Mouse (Mus musculus) hindbrain, embryonic 11.5 days (tissue): Measurements from ENCODE around the gene Tsku. TPM values are rescaled to one million over a fixed set of nuclear protein-coding genes. Genes with fewer than 3 reads are reported as not detected.

Source experiments
- ATAC-seq: fragments of 200-750 bp; cut with Nextera tagmentation; 2 replicates; pipeline ENCODE4 v1.8.0; 2017; ENCODE audit warnings: mild to moderate bottlenecking, moderate TSS enrichment, moderate library complexity; ENCODE audit not compliant: low FRiP score
- DNase-seq: peaks from one replicate; pipeline ENCODE4 v3.0.0-alpha.2; 2015; ENCODE audit warnings: low spot score
- H3K27ac ChIP-seq: fragments of 300-500 bp; sonication (generic); 2 replicates; pipeline ENCODE4 v1.5.1; 2014; ENCODE audit warnings: mild to moderate bottlenecking, low read depth, low read length
- H3K27me3 ChIP-seq: fragments of 300-500 bp; sonication (generic); 2 replicates; pipeline ENCODE4 v1.6.1; 2014; ENCODE audit warnings: mild to moderate bottlenecking, low read length, moderate library complexity, mixed read lengths; ENCODE audit not compliant: control insufficient read depth, insufficient read depth
- H3K36me3 ChIP-seq: fragments of 300-500 bp; sonication (generic); 2 replicates; pipeline ENCODE4 v1.6.1; 2014; ENCODE audit warnings: mild to moderate bottlenecking, low read length, moderate library complexity, mixed read lengths; ENCODE audit not compliant: control insufficient read depth, insufficient read depth
- H3K4me1 ChIP-seq: fragments of 300-500 bp; sonication (generic); replicated peaks from 2 replicates; pipeline ENCODE4 v1.6.1; 2014; ENCODE audit warnings: low read length, mixed read lengths; ENCODE audit not compliant: control insufficient read depth, insufficient read depth
- H3K4me2 ChIP-seq: fragments of 300-500 bp; sonication (generic); replicated peaks from 2 replicates; pipeline ENCODE4 v1.6.1; 2014; ENCODE audit warnings: mild to moderate bottlenecking, low read depth, low read length
- H3K4me3 ChIP-seq: fragments of 300-500 bp; sonication (generic); 2 replicates; pipeline ENCODE4 v1.5.1; 2014; ENCODE audit warnings: low read depth, low read length
- H3K9ac ChIP-seq: fragments of 300-500 bp; sonication (generic); 2 replicates; pipeline ENCODE4 v1.6.1; 2014; ENCODE audit warnings: low read depth, low read length
- H3K9me3 ChIP-seq: fragments of 300-500 bp; sonication (generic); 2 replicates; pipeline ENCODE4 v1.6.1; 2016; ENCODE audit warnings: low read length; ENCODE audit not compliant: control insufficient read depth
- WGBS: fragments of 180-500 bp; shearing (Covaris S2); extraction: QIAGEN DNeasy Blood & Tissue Kit; methylation state at CpG from one replicate; pipeline ENCODE4 v1.1.7; 2014; 5-methylcytosine and 5-hydroxymethylcytosine counted together
- polyA plus RNA-seq: library from polyadenylated mRNA; unstranded; fragments of >200 nt; fragmentation: Nextera tagmentation; extraction: Ambion mirVana; gene quantifications from 2 replicates; pipeline ENCODE4 v1.2.1, GENCODE M21; 2014

Gene Tsku
- polyA plus RNA-seq, 1 experiment from 2014 or later, result 6.7 TPM

DNA sequence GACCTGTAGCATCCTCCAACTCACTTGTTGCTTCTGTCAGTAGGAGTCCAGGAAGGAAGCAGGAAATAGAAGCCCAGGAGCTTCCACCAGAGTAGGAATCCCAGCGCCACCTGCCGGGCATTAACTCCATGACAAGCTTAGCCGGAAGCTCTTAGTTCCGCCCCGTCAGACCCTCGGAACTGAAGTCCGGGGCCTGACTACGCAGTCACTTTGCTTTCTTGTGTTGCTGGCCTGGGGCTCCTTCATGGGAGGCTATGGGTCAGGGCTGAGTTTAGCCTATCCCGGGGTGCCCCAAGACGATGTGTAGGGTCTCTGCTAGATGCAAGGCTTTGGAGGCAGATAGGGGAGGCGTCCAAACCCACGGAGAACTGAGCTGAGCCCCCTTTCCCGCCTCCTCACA is 19.7 kb downstream of the Tsku start:
- H3K36me3 ChIP-seq, result no peaks in the 10 kb centered on the region
- H3K4me1 ChIP-seq, result no peaks in the 10 kb centered on the region
- peak overlapping the region; percentile 57 for H3K9ac ChIP-seq
- 4% methylated on average over 13 of the region's 13 CpGs for WGBS
- peak overlapping the region; percentile 49 for H3K4me2 ChIP-seq
- H3K27me3 ChIP-seq, result no peaks in the 10 kb centered on the region
- H3K27ac ChIP-seq, result no peak overlapping the region
- no peaks in the 10 kb centered on the region for H3K9me3 ChIP-seq
- H3K4me3 ChIP-seq, result peak overlapping the region; percentile 16; the same call in 1 of the 2 replicates
- DNase-seq (peak; percentile 95), ATAC-seq (peak; percentile 66)

DNA sequence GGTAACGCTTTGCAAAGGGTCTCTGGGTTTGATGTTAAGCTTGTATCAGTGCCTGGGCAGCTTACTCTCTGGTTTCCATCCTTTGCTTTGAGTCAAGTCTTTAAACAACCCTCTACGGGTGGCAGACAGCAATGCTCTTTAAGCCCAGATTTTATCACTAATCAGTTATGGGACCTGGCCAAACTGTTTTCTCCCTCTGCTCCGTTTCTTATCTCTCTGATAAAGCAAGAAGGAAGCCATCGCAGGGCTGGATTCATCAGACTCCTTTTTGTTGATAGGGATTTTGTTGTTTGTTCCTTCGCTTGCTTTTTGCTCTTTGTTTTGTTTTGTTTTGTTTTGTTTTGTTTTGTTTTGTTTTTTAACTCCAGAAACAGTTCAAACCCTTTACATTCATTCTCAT is 20.8 kb downstream of the Tsku start:
- WGBS, result 83% methylated on average over 5 of the region's 5 CpGs
- Histone ChIP-seq H3K4me3 (no peak overlapping the region), H3K4me2 (no peak overlapping the region), H3K4me1 (no peaks in the 10 kb centered on the region), H3K9me3 (no peaks in the 10 kb centered on the region), H3K36me3 (no peaks in the 10 kb centered on the region), H3K9ac (no peak overlapping the region), H3K27ac (no peak overlapping the region), H3K27me3 (no peaks in the 10 kb centered on the region)
- no peak for DNase-seq
- no peak for ATAC-seq

DNA sequence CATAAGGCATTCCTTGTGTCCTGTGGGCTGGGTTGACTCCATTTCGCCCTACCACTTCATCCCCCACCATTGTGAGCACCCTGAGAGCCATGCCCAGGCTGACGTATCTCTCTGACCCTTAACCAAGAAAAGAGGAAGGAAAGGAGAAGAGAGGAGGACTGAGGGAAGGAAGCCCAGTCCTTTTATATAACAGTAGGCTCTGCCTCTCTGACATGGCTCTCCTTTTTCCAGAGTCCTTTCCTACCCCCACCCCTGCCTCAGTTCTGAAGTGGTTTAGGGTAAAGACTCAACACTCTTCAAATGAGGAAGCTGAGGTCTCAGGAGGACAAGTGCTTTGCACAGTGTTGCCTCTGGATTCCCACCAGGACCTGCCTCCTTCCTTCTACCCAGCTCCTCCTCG is 27.1 kb downstream of the Tsku start:
- 84% methylated on average over 3 of the region's 3 CpGs for WGBS
- no peaks in the 10 kb centered on the region for H3K9me3 ChIP-seq
- no peak overlapping the region for H3K9ac ChIP-seq
- no peak overlapping the region for H3K27ac ChIP-seq
- no peak overlapping the region for H3K4me3 ChIP-seq
- no peak for ATAC-seq
- H3K36me3 ChIP-seq, result no peaks in the 10 kb centered on the region
- DNase-seq, result no peak
- H3K4me1 ChIP-seq, result no peaks in the 10 kb centered on the region
- H3K4me2 ChIP-seq, result no peak overlapping the region
- no peaks in the 10 kb centered on the region for H3K27me3 ChIP-seq

DNA sequence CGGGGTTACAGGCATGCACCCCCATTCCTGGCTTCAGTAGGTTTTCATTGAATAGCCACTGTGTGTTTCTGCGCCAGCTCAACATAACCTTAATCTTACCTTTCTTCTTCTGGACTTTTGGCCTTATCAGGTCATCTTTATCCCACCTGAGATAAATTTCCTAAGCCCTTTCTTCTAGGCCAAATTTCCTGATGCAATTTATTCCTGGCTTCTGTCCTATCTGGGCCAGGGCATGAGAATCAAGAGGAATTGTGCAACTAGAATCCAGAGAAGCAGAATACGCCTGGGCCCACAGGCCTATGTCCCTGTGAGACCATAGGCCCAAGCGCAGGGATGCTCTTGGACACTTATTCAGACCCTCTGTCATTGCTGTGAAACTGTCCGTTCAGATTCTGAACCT is 27.6 kb downstream of the Tsku start:
- DNase-seq (no peak), ATAC-seq (no peak)

DNA sequence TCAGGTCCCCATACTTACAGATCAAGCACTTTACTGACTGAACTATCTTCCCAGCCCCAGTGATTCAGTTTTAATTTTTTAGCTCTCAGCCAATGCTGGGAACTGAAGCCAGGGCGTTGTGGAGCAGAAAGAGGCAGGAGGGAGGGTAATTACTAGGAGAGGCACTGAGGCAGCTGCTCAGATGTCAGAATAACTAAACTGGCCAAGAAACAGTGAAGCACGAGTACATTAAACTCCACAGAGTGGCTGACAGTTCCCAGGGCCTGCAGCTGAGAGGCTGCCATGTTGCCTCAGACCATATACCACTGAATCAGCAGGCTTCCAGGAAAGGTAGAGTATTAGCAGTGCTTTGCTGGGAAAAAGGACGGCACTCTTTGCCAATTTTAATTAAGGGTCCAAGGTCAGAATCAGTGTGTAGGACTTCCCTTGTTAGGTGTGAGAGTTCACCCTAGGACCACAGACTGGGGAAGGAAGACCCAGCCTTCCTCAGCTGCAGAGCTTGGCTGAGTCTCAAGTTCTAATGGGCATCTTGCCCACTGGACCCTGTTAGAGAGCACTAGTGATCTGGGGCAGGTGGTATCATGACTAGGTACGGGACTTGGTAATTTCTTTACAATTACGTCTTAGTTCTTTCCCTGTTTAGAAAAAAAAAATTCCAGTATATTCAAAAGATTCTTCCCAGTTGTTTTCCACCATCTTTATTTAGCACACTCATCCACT is 28.3 kb downstream of the Tsku start:
- H3K9ac ChIP-seq, result no peak overlapping the region
- ATAC-seq, result no peak
- H3K27me3 ChIP-seq, result no peaks in the 10 kb centered on the region
- 81% methylated on average over 5 of the region's 5 CpGs for WGBS
- no peaks in the 10 kb centered on the region for H3K9me3 ChIP-seq
- no peak for DNase-seq
- no peak overlapping the region for H3K4me2 ChIP-seq
- no peaks in the 10 kb centered on the region for H3K36me3 ChIP-seq
- H3K4me1 ChIP-seq, result no peaks in the 10 kb centered on the region
- H3K27ac ChIP-seq, result no peak overlapping the region
- H3K4me3 ChIP-seq, result no peak overlapping the region

More for the DNA sequence above, 27.6 kb downstream of the Tsku start:
- WGBS, result 88% methylated on average over 5 of the region's 5 CpGs
- Histone ChIP-seq H3K27ac (no peak overlapping the region), H3K9ac (no peak overlapping the region), H3K9me3 (no peaks in the 10 kb centered on the region), H3K36me3 (no peaks in the 10 kb centered on the region), H3K4me2 (no peak overlapping the region), H3K27me3 (no peaks in the 10 kb centered on the region), H3K4me3 (no peak overlapping the region), H3K4me1 (no peaks in the 10 kb centered on the region)

DNA sequence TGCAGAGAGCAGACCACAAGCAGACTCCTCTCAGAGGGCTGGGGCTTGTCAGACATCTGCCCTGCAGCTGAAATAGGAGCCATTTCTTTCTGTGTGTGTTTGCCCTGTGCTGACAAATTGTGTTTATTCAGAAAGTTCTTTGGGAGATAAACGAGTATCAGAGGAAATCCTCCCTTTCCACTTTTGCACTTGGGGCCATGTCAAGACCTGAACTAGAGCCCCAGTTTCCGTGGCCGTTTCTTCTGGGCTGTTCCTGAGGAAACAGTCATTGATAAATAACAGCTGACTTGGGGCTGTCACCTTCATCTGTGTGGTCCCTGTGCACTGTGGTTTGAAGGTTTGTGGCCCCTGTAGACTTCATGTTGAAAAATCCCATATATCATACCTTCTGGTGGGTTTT is 29.2 kb downstream of the Tsku start:
- Histone ChIP-seq H3K4me2 (no peak overlapping the region), H3K27me3 (no peaks in the 10 kb centered on the region), H3K27ac (no peak overlapping the region), H3K4me1 (no peaks in the 10 kb centered on the region), H3K36me3 (no peaks in the 10 kb centered on the region), H3K9me3 (no peaks in the 10 kb centered on the region), H3K4me3 (no peak overlapping the region), H3K9ac (no peak overlapping the region)
- ATAC-seq, result no peak
- WGBS, result 65% methylated on average over 3 of the region's 3 CpGs
- no peak for DNase-seq

DNA sequence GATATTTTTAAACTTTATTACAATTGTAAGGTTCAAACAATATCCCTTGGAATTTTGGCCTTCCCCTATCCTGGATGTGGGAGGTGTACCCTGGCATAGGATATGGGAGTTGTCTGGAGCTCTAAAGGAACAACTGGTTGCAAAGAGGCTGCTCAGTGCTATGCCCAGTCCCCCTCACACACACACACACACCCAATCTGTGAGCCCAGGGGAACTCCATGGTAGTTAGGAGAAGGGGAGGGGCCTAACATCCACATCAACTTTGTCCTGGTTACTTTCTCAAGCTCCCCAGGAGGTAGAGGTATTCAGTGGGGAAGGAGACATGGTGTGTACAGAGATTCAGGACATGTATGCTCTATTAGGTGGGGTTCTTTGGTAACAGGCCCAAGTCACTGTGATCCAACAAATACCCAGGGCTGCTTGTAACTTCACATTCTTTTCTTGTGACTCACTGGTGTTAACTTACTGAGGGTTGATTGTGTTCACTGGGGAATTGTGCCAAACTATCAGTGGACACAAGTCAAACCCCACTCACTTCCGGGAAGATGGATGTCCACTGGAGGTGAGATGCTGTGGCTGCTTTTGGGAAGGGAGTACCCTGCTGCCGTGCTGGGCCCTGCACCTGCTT is 30.6 kb downstream of the Tsku start:
- Histone ChIP-seq H3K9me3 (no peaks in the 10 kb centered on the region), H3K4me3 (no peak overlapping the region), H3K4me1 (no peaks in the 10 kb centered on the region), H3K9ac (no peak overlapping the region), H3K27ac (no peak overlapping the region), H3K27me3 (no peaks in the 10 kb centered on the region), H3K4me2 (no peak overlapping the region), H3K36me3 (no peaks in the 10 kb centered on the region)
- 80% methylated on average over 2 of the region's 2 CpGs for WGBS
- no peak for DNase-seq
- no peak for ATAC-seq

DNA sequence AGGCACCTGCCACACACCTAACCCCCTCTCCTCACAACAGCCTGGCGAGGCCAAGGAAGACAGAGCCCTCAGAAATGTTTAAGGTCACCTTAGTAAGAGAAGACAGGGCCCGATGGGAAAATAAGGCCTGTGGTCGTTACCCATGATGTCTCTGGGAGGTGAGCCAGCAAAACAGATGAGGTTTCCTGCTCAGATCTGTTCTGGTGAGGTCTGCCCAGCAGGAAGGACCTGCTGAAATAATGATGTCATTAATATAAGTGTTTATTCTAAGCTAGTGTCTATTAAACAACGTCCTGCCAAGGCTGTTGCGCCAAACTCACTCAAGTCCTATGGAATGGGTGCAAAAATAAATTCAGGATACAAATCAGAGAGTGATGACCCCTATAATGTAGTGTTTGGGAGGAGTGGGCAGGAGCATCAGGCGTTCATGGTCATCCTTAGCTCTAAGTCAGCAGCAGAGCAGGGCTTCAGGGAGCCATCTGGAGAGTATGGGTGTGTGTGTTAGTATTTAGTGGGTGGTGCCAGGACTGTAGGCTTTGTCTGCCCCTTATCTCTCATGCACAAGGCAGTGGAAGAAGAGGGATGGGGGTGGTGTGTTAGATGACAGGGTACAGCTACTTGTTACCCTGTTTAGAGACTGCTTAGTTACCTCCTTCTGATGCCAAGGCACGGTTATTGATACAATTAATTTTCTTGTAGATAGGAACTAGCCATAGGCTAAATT is 31.3 kb downstream of the Tsku start:
- Histone ChIP-seq H3K4me3 (no peak overlapping the region), H3K4me1 (no peaks in the 10 kb centered on the region), H3K27me3 (no peaks in the 10 kb centered on the region), H3K9ac (no peak overlapping the region), H3K9me3 (no peaks in the 10 kb centered on the region), H3K27ac (no peak overlapping the region), H3K36me3 (no peaks in the 10 kb centered on the region), H3K4me2 (no peak overlapping the region)
- DNase-seq (no peak), ATAC-seq (no peak)
- 84% methylated on average over 7 of the region's 7 CpGs for whole genome bisulfite sequencing
